Mouse (Mus musculus) heart, postnatal 0 days (tissue): ENCODE measurements around the gene Zbtb45.

ENCODE experiments used
- CTCF ChIP-seq: IDR thresholded peaks from 2 replicates; pipeline ENCODE4 v1.5.1; 2016; ENCODE audit warnings: antibody characterized with exemption, control low read depth, low read depth
- EP300 ChIP-seq: IDR thresholded peaks from 2 replicates; pipeline ENCODE4 v1.6.1; 2016; ENCODE audit warnings: antibody characterized with exemption, low read depth

GRCm38 (mm10) chr7:13009143-13010004 is 460 bp downstream of the Zbtb45 start:
- peak; percentile 79 for TF ChIP-seq CTCF
- no peak for TF ChIP-seq EP300
